Mouse (Mus musculus) embryonic facial prominence, embryonic 14.5 days (tissue): ENCODE results near the gene Lrch4. TPM values are rescaled to one million over a fixed set of nuclear protein-coding genes. Genes with fewer than 3 reads are reported as not detected.

Source experiments
- polyA plus RNA-seq: library from polyadenylated mRNA; unstranded; fragments of >200 nt; fragmentation: Nextera tagmentation; extraction: Ambion mirVana; gene quantifications from 2 replicates; pipeline ENCODE4 v1.2.1, GENCODE M21; 2014

Lrch4 gene
- polyA plus RNA-seq, 1 experiment from 2014 or later = 36.5 TPM

Other genes with a start within 250 kb of the Lrch4 start
- 0.21 and 0.26 TPM in 2 replicates for gene Zan, start 152.1 kb upstream of the Lrch4 start, polyA plus RNA-seq
- 49.8 and 52.0 TPM in 2 replicates for gene Pop7, start 126.6 kb upstream of the Lrch4 start, polyA plus RNA-seq
- gene Gigyf1, start 110.6 kb upstream of the Lrch4 start, polyA plus RNA-seq = 8.9 and 9.4 TPM in 2 replicates
- 0.30 TPM in 1 of 2 replicates, not detected in the other for gene Epo, start 95.9 kb upstream of the Lrch4 start, polyA plus RNA-seq
- 430 and 472 TPM in 2 replicates for gene Gnb2, start 95.6 kb upstream of the Lrch4 start, polyA plus RNA-seq
- gene Actl6b, start 75.6 kb upstream of the Lrch4 start, polyA plus RNA-seq = 4.4 and 5.2 TPM in 2 replicates
- gene Tfr2, start 59.3 kb upstream of the Lrch4 start, polyA plus RNA-seq = 1.1 and 1.3 TPM in 2 replicates
- gene Mospd3, start 28.1 kb upstream of the Lrch4 start, polyA plus RNA-seq = 43.0 and 45.6 TPM in 2 replicates
- gene Pcolce, start 15.3 kb upstream of the Lrch4 start, polyA plus RNA-seq = 242 and 292 TPM in 2 replicates
- gene Fbxo24, start 119 bp upstream of the Lrch4 start, polyA plus RNA-seq = 0.10 and 0.25 TPM in 2 replicates
- 6.4 and 6.6 TPM in 2 replicates for gene Gm20605, start 54 bp downstream of the Lrch4 start, polyA plus RNA-seq
- 6.3 and 7.2 TPM in 2 replicates for gene Sap25, start 12.2 kb downstream of the Lrch4 start, polyA plus RNA-seq
- gene Irs3, start 16.6 kb downstream of the Lrch4 start, polyA plus RNA-seq = 0.14 and 0.21 TPM in 2 replicates
- gene Agfg2, start 55.6 kb downstream of the Lrch4 start, polyA plus RNA-seq = 10.2 and 10.4 TPM in 2 replicates
- gene Nyap1, start 112.5 kb downstream of the Lrch4 start, polyA plus RNA-seq = 1.5 TPM in 2 replicates
- 134 and 141 TPM in 2 replicates for gene Tsc22d4, start 116.6 kb downstream of the Lrch4 start, polyA plus RNA-seq
- 31.3 and 39.5 TPM in 2 replicates for gene Ppp1r35, start 149.7 kb downstream of the Lrch4 start, polyA plus RNA-seq
- gene Mepce, start 158.5 kb downstream of the Lrch4 start, polyA plus RNA-seq = 12.2 and 15.2 TPM in 2 replicates
- 16.5 and 18.8 TPM in 2 replicates for gene Zcwpw1, start 158.7 kb downstream of the Lrch4 start, polyA plus RNA-seq
- gene Pilra, start 207.2 kb downstream of the Lrch4 start, polyA plus RNA-seq = 0.71 and 0.78 TPM in 2 replicates
- 0.39 and 0.56 TPM in 2 replicates for gene Pilrb1, start 229.0 kb downstream of the Lrch4 start, polyA plus RNA-seq
- gene Pilrb2, start 242.7 kb downstream of the Lrch4 start, polyA plus RNA-seq = 0.46 and 0.52 TPM in 2 replicates